Mouse (Mus musculus): ENCODE measurements at regions not wholly inside any gene's neighbourhood (a gene's known extent, or its start where the extent isn't known, plus 50 kb on each side); places are given as distances from the start of the nearest gene placed in this dataset.

DNA sequence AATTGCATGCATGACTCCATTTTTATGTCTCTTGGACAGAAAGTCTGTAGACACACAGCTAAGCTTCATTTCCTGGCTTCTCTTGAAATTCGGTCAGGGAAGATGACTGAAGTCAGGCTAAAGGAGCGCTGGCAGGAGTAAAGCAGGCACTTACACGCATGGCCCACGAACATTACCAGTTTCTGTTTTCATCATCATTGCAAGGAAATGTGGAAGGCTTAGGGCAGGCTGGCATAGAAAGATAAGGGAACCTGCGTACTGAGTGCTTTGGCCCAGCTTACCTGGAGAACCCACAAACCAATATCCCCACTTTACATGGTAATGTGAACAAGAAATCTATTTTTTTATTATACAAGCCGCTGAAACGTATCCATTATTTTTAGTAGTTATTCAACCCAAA, 1056.6 kb upstream of the Slit2 start:
- no peaks in the 10 kb centered on the region for H3K36me3 ChIP-seq (replicated peaks; ENCODE audit: low read length)
- no peaks in the 10 kb centered on the region for H3K9me3 ChIP-seq
- H3K4me1 ChIP-seq = no peaks in the 10 kb centered on the region; the same call in 1 of the 2 replicates
- TF ChIP-seq GATA1 (IDR thresholded peaks at IDR 0.05; ENCODE audit: borderline replicate concordance, low read length) = no peak
- no peak for TF ChIP-seq FLI1 (IDR thresholded peaks at IDR 0.05; ENCODE audit: low read length)
- peak overlapping the region; percentile 46 for H3K4me3 ChIP-seq (replicated peaks)
- H3K27me3 ChIP-seq (replicated peaks) = no peaks in the 10 kb centered on the region

DNA sequence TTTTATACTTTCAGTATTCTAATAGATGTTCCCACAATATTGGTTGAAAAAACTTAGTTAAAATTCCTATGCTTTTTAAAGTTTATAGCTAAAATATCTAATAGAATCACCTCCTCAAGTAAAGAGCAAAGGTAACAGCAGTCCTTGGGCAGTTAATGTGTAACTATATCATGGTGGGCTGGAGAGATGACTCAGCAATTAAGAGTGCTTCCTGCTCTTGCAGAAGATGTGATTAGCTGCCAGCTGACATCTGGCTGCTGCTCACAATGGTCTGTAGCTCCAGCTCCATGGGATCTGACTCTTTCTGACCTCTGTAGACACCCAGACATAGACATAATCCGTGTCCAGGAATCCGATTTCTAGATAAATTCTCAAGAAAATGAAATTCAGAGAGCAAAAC, 1044.5 kb upstream of the Lcorl start:
- Histone ChIP-seq H3K4me3 (replicated peaks) (no peak overlapping the region), H3K4me1 (0 out of 2 replicates have a peak, but pooled peaks cover 3% of the 10 kb centered on the region), H3K36me3 (replicated peaks; ENCODE audit: low read length) (no peaks in the 10 kb centered on the region), H3K9me3 (no peaks in the 10 kb centered on the region), H3K27me3 (replicated peaks) (no peaks in the 10 kb centered on the region)
- TF ChIP-seq GATA1 (IDR thresholded peaks at IDR 0.05; ENCODE audit: borderline replicate concordance, low read length) = no peak
- no peak for TF ChIP-seq FLI1 (IDR thresholded peaks at IDR 0.05; ENCODE audit: low read length)

DNA sequence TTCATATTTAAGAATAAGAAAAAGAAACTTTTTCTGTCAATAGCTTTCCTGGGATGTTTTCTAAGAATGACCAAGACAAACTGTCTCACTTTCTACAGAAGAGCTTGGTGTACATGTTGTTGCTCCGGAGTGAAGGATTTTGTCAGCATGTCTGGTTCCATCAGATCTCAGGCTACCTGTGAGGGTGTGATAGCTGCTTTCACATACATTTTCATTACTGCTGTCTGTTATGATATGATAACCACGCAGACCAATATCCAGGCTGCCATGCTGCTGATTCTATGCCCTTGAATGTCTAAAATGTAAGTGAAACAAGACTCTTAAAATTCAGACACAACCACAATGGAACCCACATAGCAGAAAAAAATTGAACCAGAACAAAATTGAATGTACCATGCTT, 1036.6 kb upstream of the Lcorl start:
- Histone ChIP-seq H3K4me3 (replicated peaks) (no peak overlapping the region), H3K27me3 (replicated peaks) (no peaks in the 10 kb centered on the region), H3K9me3 (no peaks in the 10 kb centered on the region), H3K36me3 (replicated peaks; ENCODE audit: low read length) (no peaks in the 10 kb centered on the region), H3K4me1 (no peaks in the 10 kb centered on the region)
- TF ChIP-seq FLI1 (IDR thresholded peaks at IDR 0.05; ENCODE audit: low read length) (no peak), GATA1 (IDR thresholded peaks at IDR 0.05; ENCODE audit: borderline replicate concordance, low read length) (no peak)

- Histone ChIP-seq H3K4me1 (0 out of 2 replicates have a peak, but pooled peaks cover 3% of the 10 kb centered on the region), H3K36me3 (replicated peaks; ENCODE audit: low read length) (no peaks in the 10 kb centered on the region), H3K9me3 (no peaks in the 10 kb centered on the region), H3K27me3 (replicated peaks) (no peaks in the 10 kb centered on the region), H3K4me3 (replicated peaks) (no peak overlapping the region)
- TF ChIP-seq FLI1 (IDR thresholded peaks at IDR 0.05; ENCODE audit: low read length) (no peak), GATA1 (IDR thresholded peaks at IDR 0.05; ENCODE audit: borderline replicate concordance, low read length) (no peak)
Observed at GRCm38 (mm10) chr5:46883956-46884355, 1026.5 kb upstream of the Lcorl start.

- Histone ChIP-seq H3K4me1 (no peaks in the 10 kb centered on the region), H3K9me3 (no peaks in the 10 kb centered on the region), H3K36me3 (replicated peaks; ENCODE audit: low read length) (no peaks in the 10 kb centered on the region), H3K27me3 (replicated peaks) (no peaks in the 10 kb centered on the region), H3K4me3 (replicated peaks) (no peak overlapping the region)
- TF ChIP-seq GATA1 (IDR thresholded peaks at IDR 0.05; ENCODE audit: borderline replicate concordance, low read length) = no peak
- no peak for TF ChIP-seq FLI1 (IDR thresholded peaks at IDR 0.05; ENCODE audit: low read length)
Observed at GRCm38 (mm10) chr5:46856837-46857236, 999.4 kb upstream of the Lcorl start.

DNA sequence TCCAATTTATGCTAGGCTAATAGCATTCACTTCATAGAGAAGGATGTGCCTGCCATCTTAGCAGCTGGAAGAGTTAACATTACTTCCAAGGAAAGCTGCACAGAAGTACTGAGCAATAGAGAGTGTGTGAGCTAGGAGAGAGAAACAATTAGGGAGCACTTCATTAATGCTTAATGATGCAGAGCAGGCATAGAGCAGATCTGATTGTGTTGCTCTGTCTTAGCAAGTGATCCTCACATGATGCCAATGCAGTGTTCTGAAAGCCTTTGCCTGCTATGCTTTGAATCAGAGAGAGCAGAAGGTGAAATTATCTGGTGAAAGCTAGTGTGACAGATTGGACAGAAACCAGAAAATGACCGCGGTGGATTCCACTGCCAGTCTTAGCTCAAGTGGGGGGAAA, 987.8 kb upstream of the Lcorl start:
- H3K4me1 ChIP-seq = no peaks in the 10 kb centered on the region

GRCm38 (mm10) chr5:46836810-46837209, 979.4 kb upstream of the Lcorl start:
- Histone ChIP-seq H3K36me3 (replicated peaks; ENCODE audit: low read length) (no peaks in the 10 kb centered on the region), H3K4me1 (no peaks in the 10 kb centered on the region), H3K27me3 (replicated peaks) (no peaks in the 10 kb centered on the region), H3K4me3 (replicated peaks) (no peak overlapping the region), H3K9me3 (no peaks in the 10 kb centered on the region)
- no peak for TF ChIP-seq GATA1 (IDR thresholded peaks at IDR 0.05; ENCODE audit: borderline replicate concordance, low read length)
- TF ChIP-seq FLI1 (IDR thresholded peaks at IDR 0.05; ENCODE audit: low read length) = no peak

More for the DNA sequence above, 987.8 kb upstream of the Lcorl start:
- no peaks in the 10 kb centered on the region for H3K9me3 ChIP-seq
- no peaks in the 10 kb centered on the region for H3K36me3 ChIP-seq (replicated peaks; ENCODE audit: low read length)
- TF ChIP-seq GATA1 (IDR thresholded peaks at IDR 0.05; ENCODE audit: borderline replicate concordance, low read length) (no peak), FLI1 (IDR thresholded peaks at IDR 0.05; ENCODE audit: low read length) (no peak)
- no peaks in the 10 kb centered on the region for H3K27me3 ChIP-seq (replicated peaks)
- H3K4me3 ChIP-seq (replicated peaks) = no peak overlapping the region

DNA sequence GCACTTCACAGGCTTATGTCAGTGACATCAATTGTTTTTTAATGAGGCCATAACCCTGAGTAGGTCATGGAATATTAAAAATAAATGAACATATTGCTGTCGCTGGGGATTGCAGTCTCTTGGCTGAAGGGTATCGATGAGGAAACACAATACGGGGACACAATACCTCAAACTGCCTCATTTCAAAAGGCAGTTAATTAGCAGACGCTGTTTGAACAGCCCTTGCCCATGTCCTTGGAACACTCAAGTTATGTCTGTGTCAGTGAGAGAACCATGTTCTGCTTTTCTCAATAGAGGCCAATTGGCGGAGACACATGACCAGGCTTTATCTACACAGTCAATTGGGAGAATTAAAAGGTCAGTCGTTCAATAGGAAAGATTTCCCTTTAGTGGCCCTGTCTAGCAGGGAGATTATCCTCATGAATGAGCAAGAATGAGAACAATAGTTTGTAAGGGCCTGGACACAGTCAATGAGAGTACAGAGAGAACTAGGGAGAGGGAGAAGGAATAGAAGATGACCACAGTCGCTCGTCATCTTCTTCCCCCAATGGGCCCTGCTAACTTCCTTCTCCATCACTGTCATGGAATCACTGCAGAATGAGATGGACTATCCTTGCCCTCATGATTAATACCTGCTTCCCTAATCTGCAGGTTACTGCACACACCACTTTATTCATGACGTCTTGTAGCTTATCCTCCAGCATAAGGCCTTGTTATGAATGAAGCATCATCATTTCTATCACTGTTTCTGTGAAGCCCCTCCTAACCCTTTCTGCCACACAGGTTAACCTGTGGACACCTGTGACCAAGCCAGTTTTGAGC, 973.6 kb upstream of the Lcorl start:
- H3K36me3 ChIP-seq (replicated peaks; ENCODE audit: low read length) = no peaks in the 10 kb centered on the region
- no peak overlapping the region for H3K4me3 ChIP-seq (replicated peaks)
- no peak for TF ChIP-seq FLI1 (IDR thresholded peaks at IDR 0.05; ENCODE audit: low read length)
- no peak for TF ChIP-seq GATA1 (IDR thresholded peaks at IDR 0.05; ENCODE audit: borderline replicate concordance, low read length)
- H3K27me3 ChIP-seq (replicated peaks) = no peaks in the 10 kb centered on the region
- H3K9me3 ChIP-seq = no peaks in the 10 kb centered on the region
- H3K4me1 ChIP-seq = no peaks in the 10 kb centered on the region

- H3K9me3 ChIP-seq = peaks cover 4% of the 10 kb centered on the region; the same call in 1 of the 2 replicates
- no peak for TF ChIP-seq GATA1 (IDR thresholded peaks at IDR 0.05; ENCODE audit: borderline replicate concordance, low read length)
- TF ChIP-seq FLI1 (IDR thresholded peaks at IDR 0.05; ENCODE audit: low read length) = no peak
- no peaks in the 10 kb centered on the region for H3K27me3 ChIP-seq (replicated peaks)
- H3K4me1 ChIP-seq = no peaks in the 10 kb centered on the region
- no peaks in the 10 kb centered on the region for H3K36me3 ChIP-seq (replicated peaks; ENCODE audit: low read length)
- no peak overlapping the region for H3K4me3 ChIP-seq (replicated peaks)
Observed at GRCm38 (mm10) chr5:46830114-46830513, 972.7 kb upstream of the Lcorl start.

GRCm38 (mm10) chr5:46826381-46826780, 969.0 kb upstream of the Lcorl start:
- H3K36me3 ChIP-seq (replicated peaks; ENCODE audit: low read length) = no peaks in the 10 kb centered on the region
- H3K9me3 ChIP-seq = peaks cover 4% of the 10 kb centered on the region; the same call in 1 of the 2 replicates
- TF ChIP-seq GATA1 (IDR thresholded peaks at IDR 0.05; ENCODE audit: borderline replicate concordance, low read length) (no peak), FLI1 (IDR thresholded peaks at IDR 0.05; ENCODE audit: low read length) (no peak)
- H3K4me1 ChIP-seq = no peaks in the 10 kb centered on the region
- H3K27me3 ChIP-seq (replicated peaks) = no peaks in the 10 kb centered on the region
- H3K4me3 ChIP-seq (replicated peaks) = no peak overlapping the region

All from megakaryocyte, embryonic 14.5 days (primary cell).